Mouse (Mus musculus): ENCODE data around the gene Tardbp.

- TF ChIP-seq EP300 (IDR thresholded peaks at IDR 0.05; ENCODE audit: low read depth) (no peak), CTCF (IDR thresholded peaks at IDR 0.05; ENCODE audit: low read depth) (0 out of 2 replicates have a peak, but pooled peaks have one; percentile 2)
Observed at GRCm38 (mm10) chr4:148627246-148627645, 427 bp upstream of the Tardbp start.
